16 mouse cellular contexts compared by ENCODE assay signal in genomic region chr7:66115821-66116343, GRCm38 (mm10). TPM values are rescaled to one million over a fixed set of nuclear protein-coding genes. Genes with fewer than 3 reads are reported as not detected.
DNase-seq lines count a peak whose midpoint lies in the region; ATAC-seq and TF ChIP-seq lines count a peak whose summit lies in the region.
"Had no signal": no experiment of that assay in that cellular context is flagged by ENCODE, and none has a peak within 500 bp of the region (broad histone marks: within the 10 kb centered on the region; RNA-seq: fewer than 3 reads in every experiment).

No protein-coding gene starts in this region.

- peaks cover 12% of the 10 kb centered on the region; the same call in 1 of the 2 replicates for H3K36me3 ChIP-seq in heart, embryonic 12.5 days
- H3K36me3 ChIP-seq in spleen, adult 2 months (ENCODE audit: control insufficient read depth, insufficient read depth, low read length) = no peaks in the 10 kb centered on the region
- H3K36me3 ChIP-seq: intestine, embryonic 15.5 days had no signal

- no peak overlapping the region for H3K27ac ChIP-seq in heart, embryonic 12.5 days (ENCODE audit: poor library complexity, severe bottlenecking)
- peak overlapping the region; percentile 0 for H3K27ac ChIP-seq in spleen, adult 2 months (ENCODE audit: insufficient read depth, low read length)
- H3K27ac ChIP-seq: intestine, embryonic 15.5 days had no signal

- no peaks in the 10 kb centered on the region for H3K27me3 ChIP-seq in heart, embryonic 12.5 days (replicated peaks)
- H3K27me3 ChIP-seq in spleen, adult 2 months (ENCODE audit: control insufficient read depth, insufficient read depth, low read length) = no peaks in the 10 kb centered on the region
- H3K27me3 ChIP-seq: intestine, embryonic 15.5 days had no signal

- no peak for ATAC-seq in heart, embryonic 12.5 days (ENCODE audit: insufficient number of reproducible peaks, low FRiP score)
- peak; percentile 40 for ATAC-seq in granulocyte monocyte progenitor cell, adult 5-6 weeks (replicated peaks; ENCODE audit: poor library complexity, severe bottlenecking)
- ATAC-seq: forebrain, embryonic 14.5 days; intestine, embryonic 15.5 days had no signal

- H3K4me2 ChIP-seq in heart, embryonic 12.5 days = peak overlapping the region; percentile 15
- H3K4me2 ChIP-seq: intestine, embryonic 15.5 days had no signal

- no peak for TF ChIP-seq CTCF in spleen, adult 2 months (IDR thresholded peaks at IDR 0.05; ENCODE audit: extremely low read depth, insufficient read depth, insufficient read length, insufficient replicate concordance)

- DNase-seq in heart, postnatal 14 days = no peak
- peak; percentile 13 to 45 for DNase-seq in spleen, adult 2 months (ENCODE audit: low read depth in 1 of 2, low spot score in 2 of 2)
- DNase-seq in spleen, postnatal 36 days (ENCODE audit: low spot score in 2 of 2) = no peak
- peak; percentile 44 for DNase-seq in naive thymus-derived CD4-positive, alpha-beta T cell, adult 2 months (ENCODE audit: low read depth)
- no peak for DNase-seq in layer of hippocampus, postnatal 36 days
- DNase-seq in MN1 (ENCODE audit: low spot score) = no peak
- DNase-seq: adrenal gland, postnatal 36 days; embryo, embryonic 11 days; heart, postnatal 4 days; kidney, postnatal 25 days; lung, postnatal 36 days; spleen, adult 18-20 months had no signal

- H3K4me3 ChIP-seq in heart, embryonic 12.5 days = no peak overlapping the region
- H3K4me3 ChIP-seq in spleen, adult 2 months (ENCODE audit: extremely low read depth, insufficient read depth, insufficient read length) = no peak overlapping the region
- H3K4me3 ChIP-seq: intestine, embryonic 15.5 days had no signal

- no peak for TF ChIP-seq POLR2A in spleen, adult 2 months (IDR thresholded peaks at IDR 0.05; ENCODE audit: low read depth, low read length)

- H3K9me3 ChIP-seq in heart, embryonic 12.5 days (replicated peaks) = no peaks in the 10 kb centered on the region
- H3K9me3 ChIP-seq: intestine, embryonic 15.5 days had no signal

- peaks cover 68% of the 10 kb centered on the region for H3K4me1 ChIP-seq in heart, embryonic 12.5 days (replicated peaks)
- H3K4me1 ChIP-seq in spleen, adult 2 months (ENCODE audit: control insufficient read depth, insufficient read depth, insufficient read length) = peaks cover 35% of the 10 kb centered on the region

- H3K9ac ChIP-seq in heart, embryonic 12.5 days = no peak overlapping the region; the same call in 1 of the 2 replicates
- H3K9ac ChIP-seq: intestine, embryonic 15.5 days had no signal

- intact Hi-C loops in heart, postnatal 14 days (cut with DNase I) = no loop called here

- 47% methylated on average over 11 of the region's 11 CpGs for WGBS in heart, embryonic 12.5 days
- 37% methylated on average over 11 of the region's 11 CpGs for WGBS in spleen, adult 2 months

RNA-seq across cellular contexts. Expression of gene Chsy1, which starts 6.6 kb away (rescaled TPM):
- 13.3 and 15.5 TPM in 2 replicates for polyA plus RNA-seq in heart, embryonic 12.5 days (2016; fragmentation: Nextera tagmentation; extraction: Ambion mirVana)
- total RNA-seq in heart, postnatal 14 days (2021) = 10 to 100 TPM; 20.2 to 21.5 TPM
- polyA plus RNA-seq in spleen, adult 2 months (2012; rRNA removed) = 9.0 and 12.9 TPM in 2 replicates
- 41.8 and 47.6 TPM in 2 replicates for total RNA-seq in granulocyte monocyte progenitor cell, adult 5-6 weeks (2014; fragmentation: Nextera tagmentation)
- total RNA-seq in granulocyte monocyte progenitor cell, adult 5-6 weeks (2017) = 69.2 and 79.4 TPM in 2 replicates
- total RNA-seq in layer of hippocampus, postnatal 36 days (2021) = 10 to 100 TPM; 16.7 to 17.9 TPM

RNA-seq across cellular contexts. Expression of gene Selenos, which starts 36.4 kb away (rescaled TPM):
- 70.2 and 70.7 TPM in 2 replicates for polyA plus RNA-seq in heart, embryonic 12.5 days (2016; fragmentation: Nextera tagmentation; extraction: Ambion mirVana)
- total RNA-seq in heart, postnatal 14 days (2021) = 10 to 100 TPM; 28.4 to 29.6 TPM
- 63.7 and 81.9 TPM in 2 replicates for polyA plus RNA-seq in spleen, adult 2 months (2012; rRNA removed)
- 113 and 129 TPM in 2 replicates for total RNA-seq in granulocyte monocyte progenitor cell, adult 5-6 weeks (2014; fragmentation: Nextera tagmentation)
- 155 and 185 TPM in 2 replicates for total RNA-seq in granulocyte monocyte progenitor cell, adult 5-6 weeks (2017)
- total RNA-seq in layer of hippocampus, postnatal 36 days (2021) = 10 to 100 TPM; 53.5 to 55.9 TPM

RNA-seq across cellular contexts. Expression of gene Snrpa1, which starts 57.1 kb away (rescaled TPM):
- 113 and 114 TPM in 2 replicates for polyA plus RNA-seq in heart, embryonic 12.5 days (2016; fragmentation: Nextera tagmentation; extraction: Ambion mirVana)
- 10 to 100 TPM; 19.1 to 21.1 TPM for total RNA-seq in heart, postnatal 14 days (2021)
- polyA plus RNA-seq in spleen, adult 2 months (2012; rRNA removed) = 7.2 and 9.1 TPM in 2 replicates
- total RNA-seq in granulocyte monocyte progenitor cell, adult 5-6 weeks (2014; fragmentation: Nextera tagmentation) = 137 and 142 TPM in 2 replicates
- total RNA-seq in granulocyte monocyte progenitor cell, adult 5-6 weeks (2017) = 132 and 144 TPM in 2 replicates
- total RNA-seq in layer of hippocampus, postnatal 36 days (2021) = 10 to 100 TPM; 34.1 to 35.0 TPM

Comparison
In these comparisons a context has a peak if more than half of its experiments do, and no peak if none do; other contexts are left out.
1. DNase-seq: peak in spleen, adult 2 months (2 of 2) and naive thymus-derived CD4-positive, alpha-beta T cell, adult 2 months (single experiment); none in heart, postnatal 14 days (0 of 2), spleen, postnatal 36 days (0 of 2), layer of hippocampus, postnatal 36 days (0 of 2) and MN1 (single experiment).